Mouse (Mus musculus): Measurements from ENCODE around the gene Brinp2.

Brinp2 gene

DNA sequence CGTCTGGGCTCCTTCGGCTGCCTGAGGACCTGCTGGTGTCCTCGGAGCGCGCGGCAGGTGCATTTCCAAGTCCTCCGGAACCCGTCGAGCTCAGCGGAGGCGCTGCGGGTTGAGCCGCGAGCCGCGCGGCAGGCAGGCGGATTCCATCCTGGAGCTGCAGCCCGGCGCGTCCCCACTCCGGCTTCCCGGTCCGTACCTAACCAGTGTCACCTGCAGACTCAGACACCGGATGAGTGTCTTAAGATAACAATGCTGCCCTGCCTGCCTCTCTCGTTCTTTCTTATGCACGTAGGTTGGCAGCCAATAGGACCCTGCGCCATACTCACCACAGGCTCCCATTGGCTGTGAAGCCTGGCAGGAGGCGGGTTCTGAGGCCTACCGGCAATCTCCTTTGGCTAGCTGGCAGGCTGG, at the start of gene Brinp2:
TSS of gene Brinp2 (minus strand) at position 276 of the 411 bp plus-strand sequence.
- in situ Hi-C loops (cut with MboI, MseI) = no loop called here

DNA sequence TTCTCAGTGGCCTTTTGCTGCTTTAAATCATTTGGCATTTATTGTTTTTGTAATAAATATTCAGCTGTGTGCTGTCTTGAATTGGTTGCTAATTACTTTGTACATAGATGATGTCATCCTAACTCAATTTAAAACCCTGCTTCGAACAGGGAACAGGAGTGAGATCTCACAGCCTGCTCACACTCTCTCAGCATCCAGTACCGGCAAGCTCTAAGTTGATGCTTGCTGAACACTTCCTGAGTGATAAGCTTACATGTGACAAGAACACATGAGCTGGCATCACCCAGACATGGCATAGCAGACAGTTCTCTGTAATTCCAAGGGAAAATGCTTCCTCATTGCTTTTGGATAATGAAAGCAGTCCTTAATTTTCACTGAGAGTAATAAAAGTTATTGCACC, 44.8 kb upstream of the Brinp2 start:
- in situ Hi-C loops (cut with MboI, MseI) = no loop called here

- in situ Hi-C loops (cut with MboI, MseI) = no loop called here
Measured at GRCm38 (mm10) chr1:158397058-158397457, 40.9 kb upstream of the Brinp2 start.

- in situ Hi-C loops (cut with MboI, MseI) = no loop called here
Measured at GRCm38 (mm10) chr1:158390693-158391092, 34.6 kb upstream of the Brinp2 start.

- in situ Hi-C loops (cut with MboI, MseI) = no loop called here
Measured at GRCm38 (mm10) chr1:158388995-158389394, 32.9 kb upstream of the Brinp2 start.

- in situ Hi-C loops (cut with MboI, MseI) = no loop called here
Measured at GRCm38 (mm10) chr1:158386781-158387180, 30.7 kb upstream of the Brinp2 start.

DNA sequence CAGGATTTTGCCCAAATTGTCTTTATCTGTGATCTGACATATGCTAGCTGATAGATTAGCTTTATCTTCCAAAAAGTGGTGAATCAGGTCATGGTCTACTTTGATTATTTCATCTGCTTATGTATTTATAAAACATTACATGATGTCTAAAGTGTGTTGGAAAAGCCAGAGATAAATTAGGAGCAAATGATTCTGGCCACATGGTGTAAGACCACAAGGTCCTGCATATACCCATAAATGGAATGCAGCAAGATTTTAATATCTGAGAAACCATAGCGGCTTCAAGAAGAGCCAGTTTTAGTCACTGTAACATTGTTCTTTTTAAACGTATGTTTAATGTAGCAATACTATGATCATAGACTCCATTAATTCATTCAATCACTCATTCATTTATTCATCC, 29.2 kb upstream of the Brinp2 start:
- in situ Hi-C loops (cut with MboI, MseI) = no loop called here

DNA sequence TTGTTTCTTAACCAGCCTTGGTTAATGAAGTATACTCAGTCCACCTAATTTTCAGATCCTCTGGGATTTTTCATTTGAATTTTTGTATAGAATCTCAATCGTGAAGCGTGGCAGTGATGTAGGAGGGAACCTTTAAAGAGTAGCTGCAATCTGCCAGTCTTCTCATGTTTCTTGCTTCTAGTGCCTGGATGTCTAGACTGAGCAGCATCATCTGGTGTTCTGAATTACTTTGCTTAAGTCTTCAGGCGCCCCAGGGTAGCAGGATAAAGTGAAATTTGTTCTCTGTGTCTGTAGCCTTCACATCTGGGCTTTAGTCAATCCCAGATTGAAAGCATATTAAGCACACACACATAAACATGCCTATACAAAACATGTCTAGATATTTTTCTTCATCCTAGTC, 27.1 kb upstream of the Brinp2 start:
- in situ Hi-C loops (cut with MboI, MseI) = no loop called here

- in situ Hi-C loops (cut with MboI, MseI) = no loop called here
Measured at GRCm38 (mm10) chr1:158382277-158382676, 26.2 kb upstream of the Brinp2 start.

DNA sequence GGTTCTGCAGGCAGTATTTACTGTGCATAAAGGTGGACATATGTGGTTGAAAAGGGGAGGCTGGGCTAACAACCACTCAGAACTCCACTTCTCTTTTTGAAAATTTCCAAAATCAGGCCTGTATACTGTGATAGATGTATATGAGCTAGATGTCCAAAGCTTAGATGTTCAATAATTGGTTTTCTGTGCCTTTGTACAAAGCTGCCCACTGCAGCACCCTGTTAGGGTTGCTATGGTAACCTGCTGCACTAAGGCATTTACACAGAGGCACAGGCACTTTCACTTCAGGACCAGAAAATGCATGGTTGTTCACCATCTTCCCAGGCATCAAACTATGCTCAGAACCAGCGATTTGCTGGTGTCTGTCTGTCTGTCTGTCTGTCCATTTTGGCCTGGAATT, 8.3 kb upstream of the Brinp2 start:
- in situ Hi-C loops (cut with MboI, MseI) = no loop called here

DNA sequence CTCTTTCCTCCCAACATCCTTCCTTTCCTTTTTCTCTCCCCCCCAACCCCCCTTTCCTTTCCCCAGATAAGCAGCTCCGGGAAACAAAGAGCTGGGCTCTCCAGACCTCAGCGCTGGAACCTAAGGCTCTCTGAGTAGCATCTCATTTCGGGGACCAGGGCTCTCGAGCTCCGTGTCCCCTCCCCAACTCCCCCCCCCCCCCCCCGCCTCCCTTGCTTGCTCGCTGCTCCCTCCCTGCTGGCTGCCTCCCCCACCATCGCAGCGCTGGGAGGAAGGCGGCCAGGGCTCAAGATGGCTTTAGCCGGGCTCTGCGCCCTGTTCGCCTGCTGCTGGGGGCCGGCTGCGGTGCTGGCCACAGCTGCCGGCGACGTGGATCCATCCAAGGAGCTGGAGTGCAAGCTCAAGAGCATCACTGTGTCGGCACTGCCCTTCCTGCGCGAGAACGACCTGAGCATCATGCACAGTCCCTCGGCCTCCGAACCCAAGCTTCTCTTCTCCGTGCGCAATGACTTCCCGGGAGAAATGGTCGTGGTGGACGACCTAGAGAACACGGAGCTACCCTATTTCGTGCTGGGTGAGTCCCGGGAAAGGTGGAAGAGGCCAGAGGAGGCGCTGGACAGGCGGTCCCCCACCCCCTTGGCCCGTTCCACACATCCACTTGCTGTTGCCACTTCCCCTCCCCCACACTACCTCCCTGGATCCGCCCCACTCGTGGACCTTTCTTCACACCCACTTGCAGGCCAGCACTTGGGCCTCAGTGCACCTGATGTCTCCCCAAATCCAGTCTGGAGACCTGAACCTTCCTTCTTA, 6.4 kb upstream of the Brinp2 start:
- in situ Hi-C loops (cut with MboI, MseI) = no loop called here

DNA sequence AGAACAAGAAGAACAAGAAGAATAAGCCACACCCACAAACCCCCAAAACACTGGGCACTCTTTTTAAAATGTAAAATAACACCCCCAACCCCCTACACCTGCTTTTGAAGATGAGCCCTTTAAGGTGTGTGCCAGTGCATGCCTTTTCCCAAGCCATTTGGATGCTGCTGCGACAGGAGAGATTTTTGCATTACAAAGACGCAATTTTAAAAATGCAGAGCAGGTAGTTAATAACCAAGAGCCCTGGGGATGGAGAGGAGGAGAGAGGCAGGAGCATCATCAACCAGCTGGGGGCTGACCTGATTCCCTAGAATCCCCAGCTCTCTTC, 5.8 kb upstream of the Brinp2 start, which contains the start of gene Astn1:
TSS of gene Astn1 (plus strand) at position 310 of the 328 bp plus-strand sequence.
- in situ Hi-C loops (cut with MboI, MseI) = no loop called here

GRCm38 (mm10) chr1:158355177-158356050, 712 bp downstream of the Brinp2 start:
- in situ Hi-C loops (cut with MboI, MseI) = no loop called here

DNA sequence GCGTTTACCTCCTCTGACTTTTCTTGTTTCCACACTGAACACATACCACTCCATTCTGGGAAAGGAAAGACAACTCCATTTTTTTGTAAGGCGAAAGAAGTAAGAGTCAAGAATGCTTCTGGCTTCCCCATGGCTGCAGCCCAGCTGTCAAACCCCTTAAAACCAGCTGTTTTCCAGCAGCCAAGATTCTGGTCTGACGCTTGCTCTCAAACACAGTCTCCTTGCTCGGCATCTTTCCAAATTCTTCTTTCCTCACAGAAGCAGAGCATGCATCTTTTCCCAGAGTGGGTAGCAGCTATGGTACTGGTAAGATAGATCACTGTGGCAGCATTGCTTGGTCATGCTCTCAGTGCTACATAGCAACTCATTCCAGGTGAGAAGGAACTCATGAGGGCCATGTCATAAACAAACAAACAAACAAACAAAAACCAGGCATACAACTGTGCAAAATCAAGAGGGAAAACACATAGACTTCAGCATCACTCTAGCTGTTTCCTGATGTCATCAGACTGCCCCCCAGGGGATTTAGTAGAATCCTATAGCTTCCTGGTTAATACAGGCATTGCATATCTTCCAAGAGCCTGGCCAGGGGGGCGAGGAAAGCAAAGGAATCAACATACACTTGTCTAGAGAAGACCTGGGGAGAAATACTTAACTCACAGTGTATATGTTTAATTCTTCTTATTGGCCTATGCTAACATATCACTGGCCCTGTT, 2.3 kb downstream of the Brinp2 start:
- in situ Hi-C loops (cut with MboI, MseI) = loop anchor here (5.0 kb wide), 1 partner anchor 47 kb away; no protein-coding TSS in a partner anchor

DNA sequence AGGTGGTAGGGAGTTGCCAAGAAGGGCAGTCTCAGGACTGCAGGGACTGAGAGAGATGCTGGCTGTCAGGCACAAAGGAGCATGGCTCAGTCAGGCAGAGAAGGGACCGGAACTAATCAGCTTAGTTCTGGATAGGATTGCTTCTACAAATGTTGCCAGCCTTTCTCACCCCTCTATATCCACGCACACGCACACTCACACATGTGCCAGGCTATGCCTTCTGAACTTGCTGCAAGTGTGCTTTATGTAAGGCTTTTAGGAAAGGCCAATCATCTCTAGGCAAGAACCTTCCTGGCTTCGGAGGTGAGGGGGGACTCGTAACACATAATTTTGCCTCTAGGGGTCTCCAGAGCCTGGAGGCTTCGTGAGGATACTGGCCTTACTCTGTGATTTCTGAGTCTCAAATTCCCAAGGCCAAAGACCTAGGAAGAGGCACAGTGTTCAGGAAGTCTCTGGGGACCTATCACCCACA, 12.8 kb downstream of the Brinp2 start:
- in situ Hi-C loops (cut with MboI, MseI) = no loop called here

GRCm38 (mm10) chr1:158328839-158329238, 27.3 kb downstream of the Brinp2 start:
- in situ Hi-C loops (cut with MboI, MseI) = no loop called here

GRCm38 (mm10) chr1:158328126-158328525, 28.0 kb downstream of the Brinp2 start:
- in situ Hi-C loops (cut with MboI, MseI) = no loop called here

DNA sequence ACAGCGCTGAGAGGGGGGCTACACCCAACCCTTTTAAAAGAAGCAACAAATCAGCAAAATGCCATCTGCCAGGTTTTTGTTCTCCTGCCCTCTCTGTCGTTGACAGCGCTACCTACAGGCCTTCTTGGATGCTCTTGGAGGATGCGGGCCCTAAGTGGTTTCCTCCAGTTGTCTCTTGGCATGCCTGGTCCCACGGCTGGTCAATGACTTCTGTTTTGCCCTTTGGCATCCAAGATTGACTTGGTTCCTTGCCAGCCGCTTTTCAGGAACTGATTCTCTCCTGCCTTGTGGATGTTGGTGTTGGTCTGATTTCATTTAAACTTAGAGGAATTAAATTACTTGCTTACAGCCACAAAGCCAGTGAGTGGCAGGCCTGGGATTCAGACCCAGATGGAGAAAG, 32.8 kb downstream of the Brinp2 start:
- in situ Hi-C loops (cut with MboI, MseI) = no loop called here

DNA sequence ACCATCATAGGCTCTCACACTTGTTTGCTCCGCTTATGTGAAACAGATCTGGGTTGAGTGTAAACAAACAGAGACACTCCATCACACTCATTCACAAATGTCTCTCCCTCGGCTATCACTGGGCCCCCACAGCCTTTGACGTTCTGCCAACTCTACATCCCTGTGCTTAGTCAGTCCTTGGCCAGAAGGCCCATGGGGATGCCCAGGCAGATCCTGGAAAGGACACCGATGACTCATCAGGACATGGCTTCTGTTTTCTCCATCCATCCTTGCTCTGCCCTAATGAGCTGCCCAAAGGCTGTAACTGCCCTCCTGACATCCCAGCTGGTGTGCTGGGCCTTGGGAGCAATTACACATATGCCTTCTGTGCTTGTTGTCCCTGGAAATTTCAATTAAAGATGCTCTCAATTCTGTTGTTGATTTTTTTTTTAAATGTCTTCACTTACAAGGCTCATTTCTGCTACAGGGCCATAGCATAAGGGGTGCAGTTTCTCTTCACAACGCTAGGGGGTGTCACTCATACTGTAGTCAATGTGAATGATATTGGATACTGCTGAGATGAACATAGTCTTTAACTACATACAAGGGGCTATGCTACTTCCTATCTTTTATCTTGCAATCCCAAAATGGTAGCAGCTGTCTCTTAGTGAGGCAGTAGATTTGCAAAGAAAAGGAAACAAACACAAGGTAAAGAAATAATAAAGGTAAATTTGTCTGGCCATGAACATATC, 45.5 kb downstream of the Brinp2 start:
- in situ Hi-C loops (cut with MboI, MseI) = no loop called here

DNA sequence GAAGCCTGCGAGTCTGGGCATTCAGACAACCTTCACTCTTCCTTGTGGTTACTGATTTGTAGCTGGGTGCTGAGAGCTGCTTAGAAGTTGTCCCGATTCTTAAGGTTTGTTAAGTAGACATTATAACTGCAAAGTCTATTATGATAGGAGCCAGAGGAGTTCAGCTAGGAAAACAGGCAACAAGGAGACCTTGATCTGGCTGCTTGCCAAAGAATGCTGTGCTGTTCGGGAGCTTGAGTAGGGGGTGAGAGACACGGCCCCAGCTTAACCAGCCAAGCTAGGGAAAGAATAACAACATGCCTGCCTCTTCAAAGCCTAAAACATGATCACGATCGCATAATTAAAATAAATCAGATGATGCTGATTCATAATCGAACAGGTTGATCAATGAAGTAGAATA, 59.1 kb downstream of the Brinp2 start:
- in situ Hi-C loops (cut with MboI, MseI) = no loop called here

DNA sequence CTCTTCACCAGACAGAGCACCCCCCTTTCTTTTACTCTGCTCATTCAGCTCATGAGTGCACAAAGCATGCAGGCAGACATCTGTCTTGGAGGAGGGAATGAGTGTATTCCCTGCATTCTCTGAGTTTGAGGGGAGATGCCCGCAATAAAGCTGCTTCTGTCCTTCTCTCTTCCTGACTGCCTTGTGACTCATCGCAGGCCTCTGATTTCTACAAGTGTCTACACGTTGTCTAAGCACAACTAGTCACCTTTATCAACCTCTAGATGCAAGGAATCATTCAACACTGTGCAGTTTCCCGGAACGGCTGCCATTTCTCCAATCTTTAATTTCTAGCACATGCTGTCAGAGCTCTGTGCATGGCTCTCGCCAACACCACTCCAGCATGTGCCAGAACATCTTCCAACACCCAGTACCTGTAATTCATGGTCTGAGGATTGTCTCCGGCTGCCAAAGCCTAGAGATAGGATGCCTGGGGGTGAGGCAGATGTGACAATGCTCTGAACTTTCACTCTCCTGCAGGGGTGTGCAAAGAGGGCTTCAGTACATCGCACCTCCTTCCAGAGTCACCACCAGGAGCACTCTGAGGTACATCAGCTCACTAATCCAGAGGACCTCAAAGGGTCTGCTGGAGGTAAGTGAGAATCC, 59.7 kb downstream of the Brinp2 start:
- in situ Hi-C loops (cut with MboI, MseI) = no loop called here

Data from regulatory T cell (primary cell).